16 mouse cellular contexts compared by ENCODE assay signal in genomic region chr6:88899628-88900027, GRCm38 (mm10). TPM values are rescaled to one million over a fixed set of nuclear protein-coding genes. Genes with fewer than 3 reads are reported as not detected.
DNase-seq lines count a peak whose midpoint lies in the region; ATAC-seq and TF ChIP-seq lines count a peak whose summit lies in the region.
"Had no signal": no experiment of that assay in that cellular context is flagged by ENCODE, and none has a peak within 500 bp of the region (broad histone marks: within the 10 kb centered on the region; RNA-seq: fewer than 3 reads in every experiment).

No protein-coding gene starts in this region.

- intact Hi-C loops in heart, postnatal 10 days (cut with DNase I) = no loop called here

- ATAC-seq in heart, embryonic 12.5 days (ENCODE audit: insufficient number of reproducible peaks, low FRiP score) = no peak
- no peak for ATAC-seq in liver, embryonic 12.5 days
- ATAC-seq in liver, postnatal 0 days = no peak
- no peak for ATAC-seq in midbrain, postnatal 0 days (ENCODE audit: low FRiP score)
- ATAC-seq: forebrain, embryonic 16.5 days; intestine, embryonic 15.5 days had no signal

- no peak for TF ChIP-seq EP300 in liver, postnatal 0 days (IDR thresholded peaks at IDR 0.05; ENCODE audit: low read depth)

- peaks cover 27% of the 10 kb centered on the region for H3K36me3 ChIP-seq in heart, embryonic 12.5 days
- peaks cover 32% of the 10 kb centered on the region for H3K36me3 ChIP-seq in liver, embryonic 12.5 days
- H3K36me3 ChIP-seq in liver, postnatal 0 days (replicated peaks; ENCODE audit: insufficient read depth, low read length) = peaks cover 20% of the 10 kb centered on the region
- H3K36me3 ChIP-seq in midbrain, embryonic 10.5 days = peaks cover 28% of the 10 kb centered on the region
- H3K36me3 ChIP-seq in midbrain, postnatal 0 days (ENCODE audit: insufficient read depth, low read length) = no peaks in the 10 kb centered on the region

- H3K27ac ChIP-seq in heart, embryonic 12.5 days (ENCODE audit: poor library complexity, severe bottlenecking) = no peak overlapping the region
- peak overlapping the region; percentile 57 for H3K27ac ChIP-seq in liver, embryonic 12.5 days
- no peak overlapping the region for H3K27ac ChIP-seq in liver, postnatal 0 days (ENCODE audit: low read depth)
- peak overlapping the region; percentile 98; the same call in 1 of the 2 replicates for H3K27ac ChIP-seq in midbrain, embryonic 10.5 days (replicated peaks)
- H3K27ac ChIP-seq in midbrain, postnatal 0 days (ENCODE audit: low read depth, low read length) = no peak overlapping the region
- H3K27ac ChIP-seq: hindbrain, embryonic 12.5 days; intestine, embryonic 15.5 days had no signal

- 90% methylated on average over 2 of the region's 2 CpGs for WGBS in heart, embryonic 12.5 days
- 81% methylated on average over 2 of the region's 2 CpGs for WGBS in liver, embryonic 12.5 days (ENCODE audit: insufficient replicate concordance)
- 85% methylated on average over 2 of the region's 2 CpGs for WGBS in liver, postnatal 0 days (ENCODE audit: insufficient replicate concordance)
- WGBS in midbrain, embryonic 10.5 days = 82% methylated on average over 2 of the region's 2 CpGs
- 94% methylated on average over 2 of the region's 2 CpGs for WGBS in midbrain, postnatal 0 days

- no peaks in the 10 kb centered on the region for H3K27me3 ChIP-seq in heart, embryonic 12.5 days (replicated peaks)
- no peaks in the 10 kb centered on the region for H3K27me3 ChIP-seq in liver, embryonic 12.5 days (replicated peaks)
- H3K27me3 ChIP-seq in liver, postnatal 0 days (ENCODE audit: insufficient read depth, low read length) = no peaks in the 10 kb centered on the region
- no peaks in the 10 kb centered on the region for H3K27me3 ChIP-seq in midbrain, embryonic 10.5 days (ENCODE audit: low read depth, poor library complexity, severe bottlenecking)
- no peaks in the 10 kb centered on the region for H3K27me3 ChIP-seq in midbrain, postnatal 0 days (ENCODE audit: insufficient read depth, low read length)
- H3K27me3 ChIP-seq: embryonic facial prominence, embryonic 15.5 days; hindbrain, embryonic 12.5 days; intestine, embryonic 15.5 days had no signal

- H3K4me2 ChIP-seq in heart, embryonic 12.5 days = no peak overlapping the region
- no peak overlapping the region for H3K4me2 ChIP-seq in liver, embryonic 12.5 days
- no peak overlapping the region for H3K4me2 ChIP-seq in liver, postnatal 0 days (ENCODE audit: low read depth, low read length)
- no peak overlapping the region for H3K4me2 ChIP-seq in midbrain, postnatal 0 days (ENCODE audit: low read depth, low read length, poor library complexity, severe bottlenecking)

- DNase-seq in heart, postnatal 10 days = no peak
- no peak for DNase-seq in liver, postnatal 0 days
- no peak for DNase-seq in midbrain, embryonic 10.5 days (ENCODE audit: low spot score)
- DNase-seq in midbrain, postnatal 0 days (ENCODE audit: low spot score) = no peak
- DNase-seq: adrenal gland, adult 2 months; adrenal gland, postnatal 25 days; cerebellum, adult 18-20 months; cerebellum, postnatal 14 days; embryo, embryonic 11 days; gastrocnemius, postnatal 10 days had no signal

- H3K9ac ChIP-seq in heart, embryonic 12.5 days = 0 out of 2 replicates have a peak overlapping the region, but pooled peaks have one; percentile 15
- no peak overlapping the region for H3K9ac ChIP-seq in liver, embryonic 12.5 days
- no peak overlapping the region for H3K9ac ChIP-seq in liver, postnatal 0 days (replicated peaks)
- H3K9ac ChIP-seq in midbrain, postnatal 0 days (replicated peaks; ENCODE audit: low read length, poor library complexity, severe bottlenecking) = no peak overlapping the region
- H3K9ac ChIP-seq: embryonic facial prominence, embryonic 15.5 days; hindbrain, embryonic 12.5 days; intestine, embryonic 15.5 days had no signal

- no peak for TF ChIP-seq CTCF in liver, postnatal 0 days (IDR thresholded peaks at IDR 0.05; ENCODE audit: low read depth)
- no peak for TF ChIP-seq CTCF in midbrain, postnatal 0 days (IDR thresholded peaks at IDR 0.05)

- H3K9me3 ChIP-seq in heart, embryonic 12.5 days (replicated peaks) = no peaks in the 10 kb centered on the region
- H3K9me3 ChIP-seq in liver, embryonic 12.5 days (replicated peaks) = no peaks in the 10 kb centered on the region
- H3K9me3 ChIP-seq in liver, postnatal 0 days (ENCODE audit: low read length) = no peaks in the 10 kb centered on the region
- H3K9me3 ChIP-seq in midbrain, embryonic 10.5 days (replicated peaks) = no peaks in the 10 kb centered on the region
- H3K9me3 ChIP-seq in midbrain, postnatal 0 days (ENCODE audit: low read length) = no peaks in the 10 kb centered on the region
- H3K9me3 ChIP-seq: embryonic facial prominence, embryonic 15.5 days; hindbrain, embryonic 12.5 days; intestine, embryonic 15.5 days had no signal

- H3K4me3 ChIP-seq in heart, embryonic 12.5 days = no peak overlapping the region
- H3K4me3 ChIP-seq in liver, embryonic 12.5 days = no peak overlapping the region
- H3K4me3 ChIP-seq in liver, postnatal 0 days (ENCODE audit: low read depth, low read length) = no peak overlapping the region
- no peak overlapping the region for H3K4me3 ChIP-seq in midbrain, embryonic 10.5 days
- H3K4me3 ChIP-seq in midbrain, postnatal 0 days (ENCODE audit: low read depth, low read length) = no peak overlapping the region
- H3K4me3 ChIP-seq: hindbrain, embryonic 12.5 days; intestine, embryonic 15.5 days had no signal

- H3K4me1 ChIP-seq in heart, embryonic 12.5 days (replicated peaks) = peaks cover 56% of the 10 kb centered on the region
- peaks cover 78% of the 10 kb centered on the region for H3K4me1 ChIP-seq in liver, embryonic 12.5 days
- H3K4me1 ChIP-seq in liver, postnatal 0 days (ENCODE audit: insufficient read depth) = peaks cover 39% of the 10 kb centered on the region
- peaks cover 66% of the 10 kb centered on the region for H3K4me1 ChIP-seq in midbrain, embryonic 10.5 days
- peaks cover 15% of the 10 kb centered on the region for H3K4me1 ChIP-seq in midbrain, postnatal 0 days (ENCODE audit: insufficient read depth, low read length)

RNA-seq across cellular contexts. Expression of gene Mcm2, which starts 1.0 kb away (rescaled TPM):
- 130 TPM in 2 replicates for polyA plus RNA-seq in heart, embryonic 12.5 days (2016; fragmentation: Nextera tagmentation; extraction: Ambion mirVana)
- 10 to 100 TPM; 36.7 to 48.8 TPM for total RNA-seq in heart, postnatal 10 days (2021)
- polyA plus RNA-seq in liver, embryonic 12.5 days (2016; fragmentation: Nextera tagmentation; extraction: Ambion mirVana) = 240 and 243 TPM in 2 replicates
- 42.1 and 53.6 TPM in 2 replicates for polyA plus RNA-seq in liver, postnatal 0 days (2015; fragmentation: Nextera tagmentation; extraction: Ambion mirVana)
- 290 and 301 TPM in 2 replicates for polyA plus RNA-seq in midbrain, embryonic 10.5 days (2016; fragmentation: Nextera tagmentation; extraction: Ambion mirVana)
- 11.4 and 16.2 TPM in 2 replicates for total RNA-seq in midbrain, postnatal 0 days (2014; rRNA removed)
- 7.6 and 7.7 TPM in 2 replicates for polyA plus RNA-seq in midbrain, postnatal 0 days (2015; fragmentation: Nextera tagmentation; extraction: Ambion mirVana)

RNA-seq across cellular contexts. Expression of gene Tpra1, which starts 2.4 kb away (rescaled TPM):
- polyA plus RNA-seq in heart, embryonic 12.5 days (2016; fragmentation: Nextera tagmentation; extraction: Ambion mirVana) = 42.8 and 48.0 TPM in 2 replicates
- total RNA-seq in heart, postnatal 10 days (2021) = 10 to 100 TPM; 31.8 to 34.3 TPM
- polyA plus RNA-seq in liver, embryonic 12.5 days (2016; fragmentation: Nextera tagmentation; extraction: Ambion mirVana) = 52.7 and 53.9 TPM in 2 replicates
- polyA plus RNA-seq in liver, postnatal 0 days (2015; fragmentation: Nextera tagmentation; extraction: Ambion mirVana) = 32.2 and 33.9 TPM in 2 replicates
- 56.0 and 57.6 TPM in 2 replicates for polyA plus RNA-seq in midbrain, embryonic 10.5 days (2016; fragmentation: Nextera tagmentation; extraction: Ambion mirVana)
- total RNA-seq in midbrain, postnatal 0 days (2014; rRNA removed) = 65.7 and 69.7 TPM in 2 replicates
- polyA plus RNA-seq in midbrain, postnatal 0 days (2015; fragmentation: Nextera tagmentation; extraction: Ambion mirVana) = 52.7 and 67.5 TPM in 2 replicates

RNA-seq across cellular contexts. Expression of gene Podxl2, which starts 24.8 kb away (rescaled TPM):
- polyA plus RNA-seq in heart, embryonic 12.5 days (2016; fragmentation: Nextera tagmentation; extraction: Ambion mirVana) = 44.0 and 50.8 TPM in 2 replicates
- 10 to 100 TPM; 49.9 to 54.8 TPM for total RNA-seq in heart, postnatal 10 days (2021)
- 4.6 and 5.0 TPM in 2 replicates for polyA plus RNA-seq in liver, embryonic 12.5 days (2016; fragmentation: Nextera tagmentation; extraction: Ambion mirVana)
- 1.1 and 1.3 TPM in 2 replicates for polyA plus RNA-seq in liver, postnatal 0 days (2015; fragmentation: Nextera tagmentation; extraction: Ambion mirVana)
- 69.4 and 117 TPM in 2 replicates for polyA plus RNA-seq in midbrain, embryonic 10.5 days (2016; fragmentation: Nextera tagmentation; extraction: Ambion mirVana)
- total RNA-seq in midbrain, postnatal 0 days (2014; rRNA removed) = 883 and 1,011 TPM in 2 replicates
- 727 and 776 TPM in 2 replicates for polyA plus RNA-seq in midbrain, postnatal 0 days (2015; fragmentation: Nextera tagmentation; extraction: Ambion mirVana)

RNA-seq across cellular contexts. Expression of gene Abtb1, which starts 57.8 kb away (rescaled TPM):
- polyA plus RNA-seq in heart, embryonic 12.5 days (2016; fragmentation: Nextera tagmentation; extraction: Ambion mirVana) = 22.0 and 24.2 TPM in 2 replicates
- 10 to 100 TPM; 18.7 to 21.0 TPM for total RNA-seq in heart, postnatal 10 days (2021)
- 37.6 and 40.0 TPM in 2 replicates for polyA plus RNA-seq in liver, embryonic 12.5 days (2016; fragmentation: Nextera tagmentation; extraction: Ambion mirVana)
- 36.2 and 39.1 TPM in 2 replicates for polyA plus RNA-seq in liver, postnatal 0 days (2015; fragmentation: Nextera tagmentation; extraction: Ambion mirVana)
- 22.5 and 26.3 TPM in 2 replicates for polyA plus RNA-seq in midbrain, embryonic 10.5 days (2016; fragmentation: Nextera tagmentation; extraction: Ambion mirVana)
- total RNA-seq in midbrain, postnatal 0 days (2014; rRNA removed) = 60.2 and 65.7 TPM in 2 replicates
- polyA plus RNA-seq in midbrain, postnatal 0 days (2015; fragmentation: Nextera tagmentation; extraction: Ambion mirVana) = 29.2 and 34.9 TPM in 2 replicates

Comparison
In these comparisons a context has a peak if more than half of its experiments do, and no peak if none do; other contexts are left out.
1. H3K27ac ChIP-seq: peak in liver, embryonic 12.5 days (single experiment) and midbrain, embryonic 10.5 days (single experiment); none in heart, embryonic 12.5 days (single experiment), liver, postnatal 0 days (single experiment) and midbrain, postnatal 0 days (single experiment).